Mouse (Mus musculus): Measurements from ENCODE around the gene Brd1.

Brd1 gene

GRCm38 (mm10) chr15:88686725-88687124 lies 47.3 kb downstream of the Brd1 start:
- DNase-seq (ENCODE audit: low spot score) = no peak

GRCm38 (mm10) chr15:88684039-88684438 lies 50.0 kb downstream of the Brd1 start:
- no peak for DNase-seq (ENCODE audit: low spot score)

GRCm38 (mm10) chr15:88680931-88681330 lies 53.1 kb downstream of the Brd1 start:
- no peak for DNase-seq (ENCODE audit: low spot score)

GRCm38 (mm10) chr15:88677568-88677967 lies 56.5 kb downstream of the Brd1 start:
- peak; percentile 21 for DNase-seq (ENCODE audit: low spot score)

GRCm38 (mm10) chr15:88675998-88676397 lies 58.0 kb downstream of the Brd1 start:
- no peak for DNase-seq (ENCODE audit: low spot score)

GRCm38 (mm10) chr15:88668693-88669092 lies 65.3 kb downstream of the Brd1 start:
- DNase-seq (ENCODE audit: low spot score) = no peak

GRCm38 (mm10) chr15:88667653-88668052 lies 66.4 kb downstream of the Brd1 start:
- DNase-seq (ENCODE audit: low spot score) = no peak

- DNase-seq (ENCODE audit: low spot score) = no peak
Observed at GRCm38 (mm10) chr15:88665846-88666245, 68.2 kb downstream of the Brd1 start.

GRCm38 (mm10) chr15:88663041-88663440 lies 71.0 kb downstream of the Brd1 start:
- no peak for DNase-seq (ENCODE audit: low spot score)

GRCm38 (mm10) chr15:88662111-88662850 lies 71.8 kb downstream of the Brd1 start:
- peak; percentile 56 for DNase-seq (ENCODE audit: low spot score)

GRCm38 (mm10) chr15:88661654-88662053 lies 72.4 kb downstream of the Brd1 start:
- DNase-seq (ENCODE audit: low spot score) = no peak

GRCm38 (mm10) chr15:88652006-88652405 lies 82.0 kb downstream of the Brd1 start:
- no peak for DNase-seq (ENCODE audit: low spot score)

- peak; percentile 77 for DNase-seq (ENCODE audit: low spot score)
Observed at GRCm38 (mm10) chr15:88651019-88651418, 83.0 kb downstream of the Brd1 start.

Measured in layer of hippocampus, adult 11-12 months (tissue).